In the genomic region with DNA sequence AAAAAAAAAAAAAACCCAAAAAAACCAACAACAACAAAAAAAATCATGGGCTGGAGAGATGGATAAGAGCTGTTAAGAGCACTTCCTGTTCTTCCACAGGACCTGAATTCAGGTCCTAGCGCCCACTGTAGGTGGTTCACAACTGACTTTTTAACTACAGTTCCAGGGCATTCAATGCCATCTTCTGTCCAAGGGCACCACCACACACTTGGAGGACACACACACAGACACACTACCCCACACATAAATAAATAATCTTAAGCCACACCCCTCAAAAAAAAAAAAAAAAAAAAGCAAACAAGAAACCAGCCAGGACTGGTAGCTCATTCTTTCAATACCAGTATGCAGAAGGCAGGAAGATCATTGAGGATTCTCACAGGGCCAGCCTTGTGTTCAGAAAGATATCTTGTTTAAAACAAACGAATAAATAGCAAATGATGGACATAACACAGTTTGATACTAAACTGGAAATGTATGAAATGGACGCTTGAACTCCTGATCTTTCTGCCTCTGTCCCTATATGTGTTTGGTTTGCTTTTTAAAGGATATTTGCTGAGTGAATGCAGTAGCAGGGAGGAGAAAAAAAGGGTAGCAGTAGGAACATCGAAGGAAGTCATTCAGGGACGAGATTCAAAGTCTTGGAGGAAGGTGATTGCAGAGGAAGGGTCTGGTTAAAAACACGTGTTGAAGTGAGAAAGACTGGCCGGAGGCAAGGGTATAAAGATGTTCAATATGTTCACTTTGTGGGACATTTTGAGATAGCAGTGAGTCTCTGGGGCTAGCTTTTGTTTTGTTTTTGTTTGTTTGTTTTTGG, we compare ENCODE assay signal across 8 mouse cellular contexts. TPM values are rescaled to one million over a fixed set of nuclear protein-coding genes. Genes with fewer than 3 reads are reported as not detected.
DNase-seq lines count a peak whose midpoint lies in the region; ATAC-seq and TF ChIP-seq lines count a peak whose summit lies in the region.

No protein-coding gene starts in this region.

- no peak for TF ChIP-seq POLR2A in bone marrow, adult 2 months (IDR thresholded peaks at IDR 0.05; ENCODE audit: borderline replicate concordance, control insufficient read depth, low read depth, low read length)

- DNase-seq in lung, postnatal 14 days: no peak
- no peak for DNase-seq in heart, postnatal 0 days (ENCODE audit: low spot score)
- DNase-seq in adrenal gland, postnatal 10 days: no peak
- no peak for DNase-seq in gastrocnemius, postnatal 14 days
- no peak for DNase-seq in left cerebral cortex, postnatal 4 days

- no peaks in the 10 kb centered on the region for H3K9me3 ChIP-seq in lung, embryonic 15.5 days
- H3K9me3 ChIP-seq in heart, postnatal 0 days (replicated peaks; ENCODE audit: control insufficient read depth, low read length): no peaks in the 10 kb centered on the region

- no peak for TF ChIP-seq CTCF in bone marrow, adult 2 months (IDR thresholded peaks at IDR 0.05; ENCODE audit: control insufficient read depth, insufficient read depth, low read length)
- TF ChIP-seq CTCF in heart, postnatal 0 days (IDR thresholded peaks at IDR 0.05; ENCODE audit: low read depth): no peak

- no peaks in the 10 kb centered on the region for H3K36me3 ChIP-seq in lung, embryonic 15.5 days
- H3K36me3 ChIP-seq in heart, postnatal 0 days (replicated peaks; ENCODE audit: control insufficient read depth, insufficient read depth, low read length): no peaks in the 10 kb centered on the region

- TF ChIP-seq EP300 in heart, postnatal 0 days (IDR thresholded peaks at IDR 0.05; ENCODE audit: low read depth): no peak

- H3K27ac ChIP-seq in lung, embryonic 15.5 days: peak overlapping the region; percentile 97
- peak overlapping the region; percentile 95 for H3K27ac ChIP-seq in bone marrow, adult 2 months (ENCODE audit: control insufficient read depth, insufficient read depth, low read depth, low read length, poor library complexity)
- H3K27ac ChIP-seq in heart, postnatal 0 days (ENCODE audit: low read depth): peak overlapping the region; percentile 98

- intact Hi-C loops in gastrocnemius, postnatal 14 days (cut with DNase I; ENCODE audit: low total_unique reads): no loop called here
- intact Hi-C loops in left cerebral cortex, postnatal 4 days (cut with DNase I): no loop called here

- peak overlapping the region; percentile 72 for H3K9ac ChIP-seq in lung, embryonic 15.5 days
- peak overlapping the region; percentile 85 for H3K9ac ChIP-seq in heart, postnatal 0 days (replicated peaks; ENCODE audit: low read depth, low read length)

- 18% methylated on average over 7 of the region's 7 CpGs for WGBS in lung, embryonic 15.5 days
- 10% methylated on average over 7 of the region's 7 CpGs for WGBS in bone marrow, adult 2 months
- WGBS in heart, postnatal 0 days: 20% methylated on average over 7 of the region's 7 CpGs

- ATAC-seq in lung, embryonic 15.5 days (ENCODE audit: borderline replicate concordance, extremely low read depth, low FRiP score, low TSS enrichment): no peak
- ATAC-seq in heart, postnatal 0 days (ENCODE audit: insufficient read depth, low read depth): no peak
- ATAC-seq in megakaryocyte progenitor cell, adult 5-6 weeks (replicated peaks; ENCODE audit: poor library complexity): peak; percentile 5

- peaks cover 18% of the 10 kb centered on the region for H3K4me1 ChIP-seq in lung, embryonic 15.5 days
- no peaks in the 10 kb centered on the region; the same call in 1 of the 2 replicates for H3K4me1 ChIP-seq in bone marrow, adult 2 months (ENCODE audit: control insufficient read depth, insufficient read depth, low read length)
- H3K4me1 ChIP-seq in heart, postnatal 0 days (ENCODE audit: control insufficient read depth, insufficient read depth): peaks cover 6% of the 10 kb centered on the region; the same call in 1 of the 2 replicates

- H3K27me3 ChIP-seq in lung, embryonic 15.5 days: no peaks in the 10 kb centered on the region
- H3K27me3 ChIP-seq in heart, postnatal 0 days (ENCODE audit: control insufficient read depth, insufficient read depth, low read length): no peaks in the 10 kb centered on the region

- peak overlapping the region; percentile 77 for H3K4me3 ChIP-seq in lung, embryonic 15.5 days
- H3K4me3 ChIP-seq in bone marrow, adult 2 months (replicated peaks; ENCODE audit: control insufficient read depth, low read depth, low read length): peak overlapping the region; percentile 96
- peak overlapping the region; percentile 73 for H3K4me3 ChIP-seq in heart, postnatal 0 days (ENCODE audit: low read depth, low read length)

- H3K4me2 ChIP-seq in lung, embryonic 15.5 days: peak overlapping the region; percentile 70
- H3K4me2 ChIP-seq in heart, postnatal 0 days (ENCODE audit: low read depth, low read length): peak overlapping the region; percentile 80

RNA-seq across cellular contexts. Expression of a gene that starts 1.1 kb away (rescaled TPM):
- polyA plus RNA-seq in lung, embryonic 15.5 days (2015; fragmentation: Nextera tagmentation; extraction: Ambion mirVana): 69.0 and 73.4 TPM in 2 replicates
- 35.6 and 50.2 TPM in 2 replicates for polyA plus RNA-seq in bone marrow, adult 2 months (2011; ENCODE audit: insufficient read depth, insufficient read length, low replicate concordance, missing spikeins)
- 31.4 and 41.5 TPM in 2 replicates for total RNA-seq in heart, postnatal 0 days (2014; rRNA removed; ENCODE audit: low replicate concordance)
- polyA plus RNA-seq in heart, postnatal 0 days (2015; fragmentation: Nextera tagmentation; extraction: Ambion mirVana): 10.4 and 10.8 TPM in 2 replicates
- total RNA-seq in megakaryocyte progenitor cell, adult 5-6 weeks (2015): 113 and 116 TPM in 2 replicates
- 160 and 187 TPM in 2 replicates for total RNA-seq in megakaryocyte progenitor cell, adult 5-6 weeks (2017)
- 10 to 100 TPM; 12.2 to 15.0 TPM for total RNA-seq in adrenal gland, postnatal 10 days (2021)
- 1 to 10 TPM; 3.2 to 3.6 TPM for total RNA-seq in gastrocnemius, postnatal 14 days (2021)
- 1 to 10 TPM; 6.9 to 7.0 TPM for total RNA-seq in left cerebral cortex, postnatal 4 days (2021)

RNA-seq across cellular contexts. Expression of a gene that starts 37.5 kb away (rescaled TPM):
- 43.6 and 47.4 TPM in 2 replicates for polyA plus RNA-seq in lung, embryonic 15.5 days (2015; fragmentation: Nextera tagmentation; extraction: Ambion mirVana)
- polyA plus RNA-seq in bone marrow, adult 2 months (2011; ENCODE audit: insufficient read depth, insufficient read length, low replicate concordance, missing spikeins): 5.6 and 11.1 TPM in 2 replicates
- total RNA-seq in heart, postnatal 0 days (2014; rRNA removed; ENCODE audit: low replicate concordance): 57.5 and 60.8 TPM in 2 replicates
- polyA plus RNA-seq in heart, postnatal 0 days (2015; fragmentation: Nextera tagmentation; extraction: Ambion mirVana): 68.0 and 72.6 TPM in 2 replicates
- 122 and 144 TPM in 2 replicates for total RNA-seq in megakaryocyte progenitor cell, adult 5-6 weeks (2015)
- total RNA-seq in megakaryocyte progenitor cell, adult 5-6 weeks (2017): 79.5 and 103 TPM in 2 replicates
- 10 to 100 TPM; 77.4 to 91.2 TPM for total RNA-seq in adrenal gland, postnatal 10 days (2021)
- 100 to 1,000 TPM in 1 of 2 experiments, 10 to 100 TPM in 1; 92.4 to 130 TPM for total RNA-seq in gastrocnemius, postnatal 14 days (2021)
- total RNA-seq in left cerebral cortex, postnatal 4 days (2021): 10 to 100 TPM; 43.3 to 48.0 TPM

RNA-seq across cellular contexts. Expression of a gene that starts 59.5 kb away (rescaled TPM):
- polyA plus RNA-seq in lung, embryonic 15.5 days (2015; fragmentation: Nextera tagmentation; extraction: Ambion mirVana): 32.8 and 38.0 TPM in 2 replicates
- 11.0 and 19.3 TPM in 2 replicates for polyA plus RNA-seq in bone marrow, adult 2 months (2011; ENCODE audit: insufficient read depth, insufficient read length, low replicate concordance, missing spikeins)
- 1.3 and 5.2 TPM in 2 replicates for total RNA-seq in heart, postnatal 0 days (2014; rRNA removed; ENCODE audit: low replicate concordance)
- 9.8 and 10.0 TPM in 2 replicates for polyA plus RNA-seq in heart, postnatal 0 days (2015; fragmentation: Nextera tagmentation; extraction: Ambion mirVana)
- total RNA-seq in megakaryocyte progenitor cell, adult 5-6 weeks (2015): 87.2 and 88.1 TPM in 2 replicates
- 28.2 and 29.9 TPM in 2 replicates for total RNA-seq in megakaryocyte progenitor cell, adult 5-6 weeks (2017)
- total RNA-seq in adrenal gland, postnatal 10 days (2021): 10 to 100 TPM; 19.8 to 26.7 TPM
- 1 to 10 TPM; 3.4 to 3.9 TPM for total RNA-seq in gastrocnemius, postnatal 14 days (2021)
- total RNA-seq in left cerebral cortex, postnatal 4 days (2021): 1 to 10 TPM; 1.8 to 2.8 TPM
